Mouse (Mus musculus) ES-E14 (cell line): ENCODE results near the gene Gmppa. TPM values are rescaled to one million over a fixed set of nuclear protein-coding genes. Genes with fewer than 3 reads are reported as not detected.

Source experiments
- DNase-seq: peaks from one replicate; pipeline ENCODE4 v3.0.0-alpha.2; 2013; ENCODE audit warnings: low read depth, low spot score
- H3K27ac ChIP-seq: 2 replicates; pipeline ENCODE4 v1.5.1; 2012; ENCODE audit warnings: low read depth, mild to moderate bottlenecking, low read length, moderate library complexity, mixed read lengths; ENCODE audit not compliant: poor library complexity, insufficient read depth, severe bottlenecking
- H3K36me3 ChIP-seq: 2 replicates; pipeline ENCODE4 v1.6.1; 2012; ENCODE audit warnings: mild to moderate bottlenecking, low read length, moderate library complexity, mixed read lengths; ENCODE audit not compliant: control insufficient read depth, poor library complexity, insufficient read depth, severe bottlenecking
- H3K4me1 ChIP-seq, 2 experiments: fragments of 150-350 bp in 1 of 2; sonication (generic) in 1 of 2; 2 replicates each; pipeline ENCODE4 v1.6.1; 2012; ENCODE audit warnings: low read length in 2 of 2, mild to moderate bottlenecking in 1 of 2, mixed read lengths in 1 of 2; ENCODE audit not compliant: control insufficient read depth in 2 of 2, insufficient read depth in 2 of 2, poor library complexity in 1 of 2
- H3K4me3 ChIP-seq, 2 experiments: fragments of 150-350 bp in 1 of 2; sonication (generic) in 1 of 2; 2 replicates each; pipeline ENCODE4 v1.5.1; 2012; ENCODE audit warnings: low read length in 2 of 2, low read depth in 1 of 2, mild to moderate bottlenecking in 1 of 2, mixed read lengths in 1 of 2; ENCODE audit not compliant: insufficient read depth in 1 of 2, poor library complexity in 1 of 2, severe bottlenecking in 1 of 2
- H3K9ac ChIP-seq: 2 replicates; pipeline ENCODE4 v1.6.1; 2012; ENCODE audit warnings: low read depth, mild to moderate bottlenecking, low read length, mixed read lengths; ENCODE audit not compliant: poor library complexity, insufficient read depth, severe bottlenecking
- H3K9me3 ChIP-seq: fragments of 150-350 bp; sonication (generic); 2 replicates; pipeline ENCODE4 v1.6.1; 2012; ENCODE audit warnings: low read depth, mild to moderate bottlenecking, low read length; ENCODE audit not compliant: control insufficient read depth, insufficient read depth
- CHD2 ChIP-seq: IDR thresholded peaks from 2 replicates; pipeline ENCODE4 v1.6.1; 2014; ENCODE audit warnings: mild to moderate bottlenecking, low read depth, low read length, inconsistent platforms
- HCFC1 ChIP-seq: IDR thresholded peaks from 2 replicates; pipeline ENCODE4 v1.6.1; 2012; ENCODE audit warnings: low read length, inconsistent platforms, borderline replicate concordance; ENCODE audit not compliant: insufficient read depth
- MAFK ChIP-seq: IDR thresholded peaks from 2 replicates; pipeline ENCODE4 v1.6.1; 2014; ENCODE audit warnings: mild to moderate bottlenecking, low read depth, low read length, inconsistent platforms; ENCODE audit not compliant: insufficient read depth
- ZC3H11A ChIP-seq: IDR thresholded peaks from 2 replicates; pipeline ENCODE4 v1.6.1; 2012; ENCODE audit warnings: low read depth, mild to moderate bottlenecking, inconsistent platforms, low read length, borderline replicate concordance
- ZNF384 ChIP-seq: IDR thresholded peaks from 2 replicates; pipeline ENCODE4 v1.6.1; 2012; ENCODE audit warnings: low read depth, low read length, inconsistent platforms
- in situ Hi-C, 2 experiments: fragments of 600-800 bp; cut with MboI; formaldehyde crosslinking; loops; one replicate each; pipeline ENCODE4 v1.15.1; 2025; ENCODE audit warnings: low sequenced_read_pairs in 2 of 2, inconsistent platforms in 1 of 2; ENCODE audit not compliant: unreplicated experiment in 2 of 2
- total RNA-seq: library from RNA; depleted of rRNA; stranded (reverse); fragments of 300-350 nt; gene quantifications from 2 replicates; pipeline ENCODE4 v1.2.3, GENCODE M21; 2012

The Gmppa gene
- total RNA-seq, 1 experiment, result 40.2 TPM

GRCm38 (mm10) chr1:75438782-75439181 is 3.1 kb downstream of the Gmppa start:
- Histone ChIP-seq H3K9me3 (no peaks in the 10 kb centered on the region), H3K27ac (no peak overlapping the region), H3K36me3 (peaks cover 7% of the 10 kb centered on the region; the same call in 1 of the 2 replicates), H3K4me1 (peaks cover 8 to 29% of the 10 kb centered on the region in 2 experiments), H3K4me3 (no peak overlapping the region), H3K9ac (no peak overlapping the region)
- no peak for DNase-seq
- in situ Hi-C loops, result no loop called here
- no peak for TF ChIP-seq ZC3H11A
- TF ChIP-seq CHD2, result no peak
- no peak for TF ChIP-seq HCFC1
- TF ChIP-seq ZNF384, result no peak
- TF ChIP-seq MAFK, result no peak

DNA sequence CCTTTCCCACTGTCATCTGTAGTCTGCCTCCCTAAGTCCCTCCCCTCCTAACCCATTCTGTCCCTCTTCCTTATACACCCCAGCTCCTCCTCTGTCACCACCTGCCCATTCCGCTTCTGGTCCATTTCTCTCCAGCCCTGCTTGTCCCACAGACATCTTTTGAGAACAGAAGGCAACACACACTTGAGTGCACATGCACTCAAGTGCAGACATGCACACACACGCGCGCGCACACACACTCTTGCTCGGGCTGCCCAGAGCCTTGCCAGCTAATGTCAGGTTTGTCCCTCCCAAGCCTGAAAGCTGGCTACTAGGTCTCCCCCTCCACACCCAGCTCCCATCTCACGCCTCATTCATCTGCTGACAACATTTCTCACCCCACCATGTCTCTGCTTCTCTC is 4.9 kb downstream of the Gmppa start:
- no peak for DNase-seq
- Histone ChIP-seq H3K9ac (no peak overlapping the region), H3K4me1 (peaks cover 11 to 39% of the 10 kb centered on the region in 2 experiments), H3K27ac (no peak overlapping the region), H3K9me3 (no peaks in the 10 kb centered on the region), H3K36me3 (peaks cover 7% of the 10 kb centered on the region; the same call in 1 of the 2 replicates), H3K4me3 (no peak overlapping the region)
- in situ Hi-C loops, result no loop called here
- no peak for TF ChIP-seq ZNF384

GRCm38 (mm10) chr1:75441471-75441996 is 5.8 kb downstream of the Gmppa start:
- in situ Hi-C loops, result no loop called here
- H3K27ac ChIP-seq, result no peak overlapping the region
- peaks cover 7% of the 10 kb centered on the region; the same call in 1 of the 2 replicates for H3K36me3 ChIP-seq
- H3K4me1 ChIP-seq, result peaks cover 8 to 44% of the 10 kb centered on the region in 2 experiments
- H3K9ac ChIP-seq, result no peak overlapping the region
- H3K9me3 ChIP-seq, result no peaks in the 10 kb centered on the region
- no peak for DNase-seq
- H3K4me3 ChIP-seq, result no peak overlapping the region
- no peak for TF ChIP-seq CHD2
- no peak for TF ChIP-seq ZNF384
- TF ChIP-seq ZC3H11A, result no peak
- no peak for TF ChIP-seq MAFK
- TF ChIP-seq HCFC1, result no peak

DNA sequence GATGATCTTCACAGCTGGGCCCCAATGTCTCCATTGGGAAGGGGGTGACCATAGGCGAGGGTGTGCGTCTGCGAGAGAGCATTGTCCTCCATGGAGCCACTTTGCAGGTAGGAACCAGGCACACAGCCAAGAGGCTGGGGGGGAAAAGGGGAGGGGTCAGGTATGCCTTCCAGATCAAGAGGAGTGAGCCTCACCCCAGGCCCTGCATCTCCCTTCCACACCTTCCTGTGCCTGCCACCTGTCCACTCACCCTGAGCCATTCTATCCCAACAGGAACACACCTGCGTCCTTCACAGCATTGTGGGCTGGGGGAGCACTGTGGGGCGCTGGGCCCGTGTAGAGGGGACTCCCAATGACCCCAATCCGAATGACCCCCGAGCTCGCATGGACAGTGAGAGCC is 6.4 kb downstream of the Gmppa start:
- no peak for DNase-seq
- H3K9ac ChIP-seq, result no peak overlapping the region
- no peak overlapping the region for H3K4me3 ChIP-seq
- H3K27ac ChIP-seq, result no peak overlapping the region
- TF ChIP-seq ZNF384, result no peak
- TF ChIP-seq HCFC1, result no peak
- TF ChIP-seq ZC3H11A, result no peak
- no peak for TF ChIP-seq CHD2
- no peak for TF ChIP-seq MAFK
- in situ Hi-C loops, result no loop called here
- H3K36me3 ChIP-seq, result peaks cover 7% of the 10 kb centered on the region; the same call in 1 of the 2 replicates
- peaks cover 9 to 46% of the 10 kb centered on the region in 2 experiments for H3K4me1 ChIP-seq
- H3K9me3 ChIP-seq, result no peaks in the 10 kb centered on the region

DNA sequence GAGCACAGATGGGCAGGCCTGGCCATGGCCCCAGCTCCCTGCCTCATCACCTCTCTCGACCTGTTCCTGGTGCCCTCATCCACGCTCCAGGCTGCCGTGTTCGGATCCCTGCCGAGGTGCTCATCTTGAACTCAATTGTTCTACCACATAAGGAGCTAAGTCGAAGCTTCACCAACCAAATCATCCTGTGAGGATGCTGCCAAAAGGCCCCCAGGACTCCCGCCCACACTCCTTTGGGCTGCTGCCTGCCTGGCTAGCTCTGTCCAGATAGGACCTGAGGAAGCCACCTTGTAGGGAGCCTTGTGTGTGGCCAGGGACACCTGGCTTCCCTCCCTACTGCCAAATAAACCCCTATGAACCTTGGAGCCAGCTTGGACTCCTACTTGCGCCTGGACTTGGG is 7.1 kb downstream of the Gmppa start:
- Histone ChIP-seq H3K4me3 (no peak overlapping the region), H3K36me3 (peaks cover 5% of the 10 kb centered on the region; the same call in 1 of the 2 replicates), H3K4me1 (peaks cover 12 to 48% of the 10 kb centered on the region in 2 experiments), H3K9ac (no peak overlapping the region), H3K9me3 (no peaks in the 10 kb centered on the region), H3K27ac (no peak overlapping the region)
- DNase-seq, result no peak
- in situ Hi-C loops, result no loop called here
- TF ChIP-seq MAFK, result no peak
- TF ChIP-seq ZNF384, result no peak
- TF ChIP-seq ZC3H11A, result no peak
- TF ChIP-seq HCFC1, result no peak
- no peak for TF ChIP-seq CHD2
